Mouse (Mus musculus) myocyte (in vitro differentiated cells): ENCODE results near the gene Fam161a. TPM values are rescaled to one million over a fixed set of nuclear protein-coding genes. Genes with fewer than 3 reads are reported as not detected.
A peak's percentile ranks its signal among the peaks of the same experiment; 100 is the strongest.

Source experiments
- H3K27me3 ChIP-seq: one replicate; pipeline ENCODE4 v1.6.1; 2011; ENCODE audit not compliant: control insufficient read depth, insufficient read depth, insufficient read length
- H3K36me3 ChIP-seq: one replicate; pipeline ENCODE4 v1.6.1; 2011; ENCODE audit not compliant: control insufficient read depth, insufficient read depth
- H3K4me2 ChIP-seq: one replicate; pipeline ENCODE4 v1.6.1; 2011; ENCODE audit warnings: low read depth, control low read depth
- H3K4me3 ChIP-seq: one replicate; pipeline ENCODE4 v1.5.1; 2011; ENCODE audit warnings: mild to moderate bottlenecking, control low read depth, moderate library complexity
- H3K79me2 ChIP-seq: one replicate; pipeline ENCODE4 v1.6.1; 2011; ENCODE audit not compliant: control insufficient read depth, insufficient read depth
- H3ac ChIP-seq: one replicate; pipeline ENCODE4 v1.6.1; 2011; ENCODE audit not compliant: control insufficient read depth, insufficient read length
- CEBPB ChIP-seq: IDR thresholded peaks from 2 replicates; pipeline ENCODE4 v1.6.1; 2011; ENCODE audit warnings: mild to moderate bottlenecking, moderate library complexity; ENCODE audit not compliant: poor library complexity, insufficient read depth, severe bottlenecking
- E2F4 ChIP-seq: IDR thresholded peaks from one replicate; pipeline ENCODE4 v1.6.1; 2011; ENCODE audit warnings: mild to moderate bottlenecking, control low read depth, moderate library complexity; ENCODE audit not compliant: insufficient read depth
- MAX ChIP-seq: IDR thresholded peaks from one replicate; pipeline ENCODE4 v1.6.1; 2011; ENCODE audit warnings: low read depth, mild to moderate bottlenecking, control low read depth
- MYOD1 ChIP-seq, 3 experiments: IDR thresholded peaks; one replicate each; pipeline ENCODE4 v1.6.1; 2011; ENCODE audit warnings: control low read depth in 2 of 3, low read depth in 2 of 3, mild to moderate bottlenecking in 2 of 3, moderate library complexity in 1 of 3; ENCODE audit not compliant: insufficient read length in 2 of 3, control insufficient read depth in 1 of 3
- MYOG ChIP-seq, 3 experiments: IDR thresholded peaks; one replicate each; pipeline ENCODE4 v1.6.1; 2011; ENCODE audit warnings: control low read depth in 2 of 3, low read depth in 2 of 3, mild to moderate bottlenecking in 2 of 3; ENCODE audit not compliant: insufficient read length in 2 of 3, control insufficient read depth in 1 of 3, insufficient read depth in 1 of 3
- POLR2A ChIP-seq: IDR thresholded peaks from one replicate; pipeline ENCODE4 v1.6.1; 2011; ENCODE audit warnings: low read depth, mild to moderate bottlenecking, control low read depth, moderate library complexity; ENCODE audit not compliant: insufficient read length
- POLR2AphosphoS2 ChIP-seq: IDR thresholded peaks from one replicate; pipeline ENCODE4 v1.6.1; 2011; ENCODE audit warnings: low read depth, control low read depth; ENCODE audit not compliant: insufficient read length
- REST ChIP-seq: IDR thresholded peaks from one replicate; pipeline ENCODE4 v1.6.1; 2011; ENCODE audit warnings: mild to moderate bottlenecking, control low read depth, moderate library complexity; ENCODE audit not compliant: insufficient read depth, insufficient read length
- SRF ChIP-seq: IDR thresholded peaks from one replicate; pipeline ENCODE4 v1.6.1; 2011; ENCODE audit warnings: low read depth; ENCODE audit not compliant: control insufficient read depth, insufficient read length
- TCF12 ChIP-seq: IDR thresholded peaks from one replicate; pipeline ENCODE4 v1.6.1; 2011; ENCODE audit warnings: mild to moderate bottlenecking, control low read depth; ENCODE audit not compliant: poor library complexity, insufficient read depth, severe bottlenecking
- TCF3 ChIP-seq: IDR thresholded peaks from one replicate; pipeline ENCODE4 v1.6.1; 2011; ENCODE audit warnings: low read depth, control low read depth; ENCODE audit not compliant: insufficient read length
- USF1 ChIP-seq: IDR thresholded peaks from one replicate; pipeline ENCODE4 v1.6.1; 2011; ENCODE audit warnings: low read depth, mild to moderate bottlenecking, control low read depth, moderate library complexity
- polyA plus RNA-seq: library from polyadenylated mRNA; unstranded; fragments of >200 nt; fragmentation: generic; extraction: Trizol; gene quantifications from one replicate; pipeline ENCODE4 v1.2.1, GENCODE M21; 2012; ENCODE audit warnings: missing spikeins

Gene Fam161a
- polyA plus RNA-seq, 1 experiment, result 0.77 TPM

- Histone ChIP-seq H3K4me2 (peak overlapping the region; percentile 43), H3K4me3 (no peak overlapping the region), H3K36me3 (peaks cover 9% of the 10 kb centered on the region), H3K27me3 (no peaks in the 10 kb centered on the region), H3ac (no peak overlapping the region), H3K79me2 (peaks cover 50% of the 10 kb centered on the region)
- no peak for TF ChIP-seq MAX
Measured at GRCm38 (mm10) chr11:22965503-22965902, 41.8 kb upstream of the Fam161a start.

GRCm38 (mm10) chr11:22969486-22969885 is 37.8 kb upstream of the Fam161a start:
- Histone ChIP-seq H3K36me3 (peaks cover 9% of the 10 kb centered on the region), H3ac (no peak overlapping the region), H3K79me2 (peaks cover 59% of the 10 kb centered on the region), H3K4me2 (no peak overlapping the region), H3K27me3 (no peaks in the 10 kb centered on the region), H3K4me3 (no peak overlapping the region)
- no peak for TF ChIP-seq MYOD1 (IDR thresholded peaks at IDR 0.05; ENCODE audit: control insufficient read depth in 1 of 3, insufficient read length in 2 of 3, low read depth in 2 of 3)
- TF ChIP-seq TCF12, result no peak
- TF ChIP-seq POLR2A, result no peak
- TF ChIP-seq REST, result no peak
- no peak for TF ChIP-seq USF1
- TF ChIP-seq E2F4, result no peak
- TF ChIP-seq MYOG (IDR thresholded peaks at IDR 0.05; ENCODE audit: control insufficient read depth in 1 of 3, insufficient read depth in 1 of 3, insufficient read length in 2 of 3, low read depth in 2 of 3), result no peak
- TF ChIP-seq CEBPB, result no peak
- TF ChIP-seq SRF, result no peak
- TF ChIP-seq TCF3, result no peak
- TF ChIP-seq MAX, result no peak
- no peak for TF ChIP-seq POLR2AphosphoS2

- TF ChIP-seq REST, result no peak
- TF ChIP-seq MYOD1 (IDR thresholded peaks at IDR 0.05; ENCODE audit: control insufficient read depth in 1 of 3, insufficient read length in 2 of 3, low read depth in 2 of 3), result no peak
- no peak for TF ChIP-seq TCF12
- no peak for TF ChIP-seq CEBPB
- TF ChIP-seq MAX, result no peak
- no peak for TF ChIP-seq E2F4
- TF ChIP-seq USF1, result no peak
- TF ChIP-seq POLR2A, result no peak
- TF ChIP-seq MYOG (IDR thresholded peaks at IDR 0.05; ENCODE audit: control insufficient read depth in 1 of 3, insufficient read depth in 1 of 3, insufficient read length in 2 of 3, low read depth in 2 of 3), result no peak
- TF ChIP-seq POLR2AphosphoS2, result no peak
- TF ChIP-seq TCF3, result no peak
- TF ChIP-seq SRF, result no peak
- H3K4me2 ChIP-seq, result no peak overlapping the region
Measured at GRCm38 (mm10) chr11:22970546-22970945, 36.8 kb upstream of the Fam161a start.

GRCm38 (mm10) chr11:22971835-22972709 is 35.3 kb upstream of the Fam161a start, which contains the start of gene Zrsr1:
TSS of gene Zrsr1 (plus strand) at chr11:22972005.
- H3K4me2 ChIP-seq, result peak within 1 kb of the TSS; percentile 77
- H3K4me3 ChIP-seq, result peak within 1 kb of the TSS; percentile 64
- peak within 1 kb of the TSS; percentile 11 for H3ac ChIP-seq
- H3K79me2 ChIP-seq, result peaks cover 78% of the 10 kb centered on the region
- no peaks in the 10 kb centered on the region for H3K27me3 ChIP-seq
- peaks cover 4% of the 10 kb centered on the region for H3K36me3 ChIP-seq
- no peak for TF ChIP-seq MAX
- TF ChIP-seq MYOG (IDR thresholded peaks at IDR 0.05; ENCODE audit: control insufficient read depth in 1 of 3, insufficient read depth in 1 of 3, insufficient read length in 2 of 3, low read depth in 2 of 3), result no peak
- no peak for TF ChIP-seq SRF
- TF ChIP-seq CEBPB, result no peak
- TF ChIP-seq POLR2AphosphoS2, result peak; percentile 12
- TF ChIP-seq REST, result no peak
- TF ChIP-seq MYOD1 (IDR thresholded peaks at IDR 0.05; ENCODE audit: control insufficient read depth in 1 of 3, insufficient read length in 2 of 3, low read depth in 2 of 3), result peak in 1 of 3 experiments; percentile 5
- no peak for TF ChIP-seq TCF3
- TF ChIP-seq USF1, result no peak
- no peak for TF ChIP-seq E2F4
- peak; percentile 45 for TF ChIP-seq POLR2A
- TF ChIP-seq TCF12, result no peak

More at GRCm38 (mm10) chr11:22970546-22970945, 36.8 kb upstream of the Fam161a start:
- Histone ChIP-seq H3K36me3 (peaks cover 9% of the 10 kb centered on the region), H3K27me3 (no peaks in the 10 kb centered on the region), H3ac (no peak overlapping the region), H3K4me3 (no peak overlapping the region), H3K79me2 (peaks cover 68% of the 10 kb centered on the region)
